Mouse (Mus musculus): ENCODE measurements around the gene Smagp. TPM values are rescaled to one million over a fixed set of nuclear protein-coding genes. Genes with fewer than 3 reads are reported as not detected.
A peak's percentile ranks its signal among the peaks of the same experiment; 100 is the strongest.
"Not testable (repeated sequence)": the region's sequence is repeated elsewhere in the genome, so short reads cannot be mapped to it uniquely, and the experiment has no call there.

Gene Smagp
- polyA plus RNA-seq, 1 experiment: 384 TPM

DNA sequence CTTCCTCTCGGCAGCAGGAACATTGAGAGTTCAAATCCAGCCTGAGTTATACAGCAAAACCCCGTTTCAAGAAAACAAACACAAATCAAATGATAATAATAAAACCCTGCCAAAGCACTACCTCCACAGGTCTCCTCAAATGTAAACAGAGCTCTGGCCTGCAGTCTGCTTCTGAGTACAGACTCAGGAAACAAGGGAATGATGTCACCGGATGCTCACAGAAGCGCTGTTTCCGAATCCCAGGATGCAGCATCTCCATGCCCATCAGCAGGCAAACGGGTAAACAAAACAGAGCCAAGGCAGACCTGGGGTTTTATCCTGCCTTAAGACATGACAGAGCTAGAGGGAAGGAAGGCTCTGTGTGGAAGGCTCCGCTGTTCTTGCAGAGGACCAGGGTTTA, 7.9 kb downstream of the Smagp start:
- H3K27ac ChIP-seq (ENCODE audit: insufficient read depth, low read depth, low read length): no peak overlapping the region

DNA sequence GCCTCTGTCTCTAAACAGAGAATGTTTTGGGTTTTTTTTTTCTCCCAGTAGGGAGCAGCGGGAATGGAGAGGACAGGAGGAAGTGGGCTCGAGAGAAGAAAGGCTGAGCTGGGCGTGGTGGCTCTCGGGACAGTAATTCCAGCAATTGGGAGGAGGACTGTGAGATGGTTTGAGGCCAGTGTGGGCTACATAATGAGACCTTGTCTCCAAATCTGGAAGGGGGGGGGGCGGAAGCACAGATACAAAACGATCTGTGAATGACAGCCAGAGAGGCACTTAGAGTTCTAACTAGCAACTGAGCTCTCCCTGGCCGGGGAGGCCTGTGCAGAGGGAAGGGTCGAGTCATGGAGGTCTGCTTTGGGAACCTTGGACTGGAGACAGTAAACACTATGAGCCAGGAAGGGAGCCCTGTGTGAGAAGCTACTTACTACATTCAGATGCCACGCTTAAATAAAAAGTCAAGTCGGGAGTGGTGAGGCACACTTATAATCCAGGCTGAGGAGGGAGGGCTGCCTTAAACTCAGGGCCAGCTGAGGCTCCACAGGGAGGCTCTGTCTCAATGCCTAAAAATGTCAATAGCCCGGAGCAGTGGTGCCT, 8.9 kb downstream of the Smagp start:
- TF ChIP-seq CTCF (IDR thresholded peaks at IDR 0.05; ENCODE audit: extremely low read depth, insufficient read length, insufficient replicate concordance, low read depth, low read length) (no peak), POLR2A (IDR thresholded peaks at IDR 0.05; ENCODE audit: low read depth, low read length) (no peak)
- peaks cover 10% of the 10 kb centered on the region; the same call in 1 of the 2 replicates for H3K36me3 ChIP-seq (ENCODE audit: control insufficient read depth, insufficient read depth, low read length)
- peaks cover 18% of the 10 kb centered on the region; the same call in 1 of the 2 replicates for H3K4me1 ChIP-seq (ENCODE audit: control insufficient read depth, insufficient read depth, insufficient read length, low read length)
- 23% methylated on average over 11 of the region's 11 CpGs for WGBS
- no peak overlapping the region for H3K4me3 ChIP-seq (ENCODE audit: low read depth, low read length)
- no peaks in the 10 kb centered on the region for H3K27me3 ChIP-seq (ENCODE audit: control insufficient read depth, insufficient read depth, low read length)
- H3K27ac ChIP-seq (ENCODE audit: insufficient read depth, low read depth, low read length): peak overlapping the region; percentile 52

More for the DNA sequence above, 7.9 kb downstream of the Smagp start:
- Histone ChIP-seq H3K4me1 (ENCODE audit: control insufficient read depth, insufficient read depth, insufficient read length, low read length) (peaks cover 21% of the 10 kb centered on the region), H3K36me3 (ENCODE audit: control insufficient read depth, insufficient read depth, low read length) (peaks cover 10% of the 10 kb centered on the region; the same call in 1 of the 2 replicates), H3K27me3 (ENCODE audit: control insufficient read depth, insufficient read depth, low read length) (no peaks in the 10 kb centered on the region), H3K4me3 (ENCODE audit: low read depth, low read length) (no peak overlapping the region)
- TF ChIP-seq CTCF (IDR thresholded peaks at IDR 0.05; ENCODE audit: extremely low read depth, insufficient read length, insufficient replicate concordance, low read depth, low read length): no peak
- TF ChIP-seq POLR2A (IDR thresholded peaks at IDR 0.05; ENCODE audit: low read depth, low read length): no peak
- 54% methylated on average over 7 of the region's 7 CpGs for WGBS

DNA sequence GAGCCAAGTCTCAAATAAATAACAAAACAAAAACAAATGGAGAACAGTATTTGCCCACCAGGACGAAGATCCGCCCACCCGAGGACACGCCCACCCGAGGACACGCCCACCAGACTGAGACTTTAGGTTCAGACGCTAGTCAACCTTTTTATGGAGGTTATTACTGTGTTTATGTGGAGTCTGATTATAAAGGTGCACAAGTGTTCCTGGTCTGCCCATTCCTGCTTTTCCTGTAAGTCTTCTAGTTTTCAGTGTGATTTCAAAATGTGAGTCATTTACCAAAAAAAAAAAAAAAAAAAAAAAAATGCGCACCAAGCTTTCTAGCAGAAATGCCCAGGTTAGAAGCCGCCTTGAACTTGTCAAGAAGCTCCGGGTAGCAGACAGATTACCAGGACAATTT, 9.5 kb downstream of the Smagp start:
- H3K27me3 ChIP-seq (ENCODE audit: control insufficient read depth, insufficient read depth, low read length): no peaks in the 10 kb centered on the region
- TF ChIP-seq POLR2A (IDR thresholded peaks at IDR 0.05; ENCODE audit: low read depth, low read length) (no peak), CTCF (IDR thresholded peaks at IDR 0.05; ENCODE audit: extremely low read depth, insufficient read length, insufficient replicate concordance, low read depth, low read length) (no peak)
- H3K27ac ChIP-seq (ENCODE audit: insufficient read depth, low read depth, low read length): peak overlapping the region; percentile 52
- WGBS: 18% methylated on average over 10 of the region's 10 CpGs
- peaks cover 13% of the 10 kb centered on the region; the same call in 1 of the 2 replicates for H3K4me1 ChIP-seq (ENCODE audit: control insufficient read depth, insufficient read depth, insufficient read length, low read length)
- no peak overlapping the region for H3K4me3 ChIP-seq (ENCODE audit: low read depth, low read length)
- peaks cover 14% of the 10 kb centered on the region; the same call in 1 of the 2 replicates for H3K36me3 ChIP-seq (ENCODE audit: control insufficient read depth, insufficient read depth, low read length)

DNA sequence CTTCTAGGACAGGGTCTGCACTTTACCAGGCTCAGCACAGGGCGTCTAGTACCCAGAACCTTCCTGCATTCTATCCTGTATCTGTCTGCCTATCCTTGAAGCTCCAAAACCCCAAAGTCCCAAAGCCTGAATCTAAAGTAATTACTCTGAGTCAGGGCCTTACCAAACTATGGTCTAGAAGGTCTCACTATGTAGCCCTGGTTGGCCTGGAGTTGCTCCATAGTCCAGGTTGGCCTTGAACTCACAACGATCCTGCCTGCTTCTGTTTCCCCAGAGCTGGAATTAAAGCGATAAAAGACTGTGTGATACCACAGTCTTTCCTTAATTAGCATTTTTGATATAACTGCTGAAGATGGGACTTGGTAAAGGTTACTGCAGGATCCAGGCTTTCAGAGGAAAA, 12.3 kb downstream of the Smagp start:
- TF ChIP-seq POLR2A (IDR thresholded peaks at IDR 0.05; ENCODE audit: low read depth, low read length) (no peak), CTCF (IDR thresholded peaks at IDR 0.05; ENCODE audit: extremely low read depth, insufficient read length, insufficient replicate concordance, low read depth, low read length) (no peak)
- H3K27me3 ChIP-seq (ENCODE audit: control insufficient read depth, insufficient read depth, low read length): no peaks in the 10 kb centered on the region
- 94% methylated on average over 3 of the region's 3 CpGs for WGBS

DNA sequence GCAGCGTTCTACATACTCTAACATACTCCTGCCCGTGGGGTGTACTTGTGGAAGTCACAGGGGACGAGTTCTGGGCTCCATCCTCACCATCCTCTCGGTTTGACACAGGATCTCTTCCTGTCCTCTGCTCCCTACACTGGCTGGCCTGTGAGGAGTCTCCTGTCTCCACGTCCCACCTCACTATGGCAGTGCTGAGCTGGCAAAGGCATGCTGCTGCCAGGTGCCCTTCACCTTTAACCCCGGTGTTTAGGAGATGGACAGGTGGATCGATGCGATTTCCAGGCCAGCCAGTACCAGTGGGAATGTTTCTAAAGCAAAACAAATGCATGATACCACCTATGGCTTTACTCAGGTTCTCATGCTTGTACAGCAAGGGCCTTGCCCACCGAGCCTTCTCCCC, 13.0 kb downstream of the Smagp start:
- H3K27me3 ChIP-seq (ENCODE audit: control insufficient read depth, insufficient read depth, low read length): no peaks in the 10 kb centered on the region
- TF ChIP-seq CTCF (IDR thresholded peaks at IDR 0.05; ENCODE audit: extremely low read depth, insufficient read length, insufficient replicate concordance, low read depth, low read length) (no peak), POLR2A (IDR thresholded peaks at IDR 0.05; ENCODE audit: low read depth, low read length) (no peak)
- H3K27ac ChIP-seq (ENCODE audit: insufficient read depth, low read depth, low read length): no peak overlapping the region
- H3K4me3 ChIP-seq (ENCODE audit: low read depth, low read length): no peak overlapping the region
- peaks cover 10% of the 10 kb centered on the region for H3K4me1 ChIP-seq (ENCODE audit: control insufficient read depth, insufficient read depth, insufficient read length, low read length)
- 84% methylated on average over 9 of the region's 9 CpGs for WGBS
- H3K36me3 ChIP-seq (ENCODE audit: control insufficient read depth, insufficient read depth, low read length): peaks cover 36% of the 10 kb centered on the region

More for the DNA sequence above, 12.3 kb downstream of the Smagp start:
- peaks cover 29% of the 10 kb centered on the region for H3K36me3 ChIP-seq (ENCODE audit: control insufficient read depth, insufficient read depth, low read length)
- H3K27ac ChIP-seq (ENCODE audit: insufficient read depth, low read depth, low read length): no peak overlapping the region
- no peak overlapping the region for H3K4me3 ChIP-seq (ENCODE audit: low read depth, low read length)
- H3K4me1 ChIP-seq (ENCODE audit: control insufficient read depth, insufficient read depth, insufficient read length, low read length): peaks cover 10% of the 10 kb centered on the region; the same call in 1 of the 2 replicates

DNA sequence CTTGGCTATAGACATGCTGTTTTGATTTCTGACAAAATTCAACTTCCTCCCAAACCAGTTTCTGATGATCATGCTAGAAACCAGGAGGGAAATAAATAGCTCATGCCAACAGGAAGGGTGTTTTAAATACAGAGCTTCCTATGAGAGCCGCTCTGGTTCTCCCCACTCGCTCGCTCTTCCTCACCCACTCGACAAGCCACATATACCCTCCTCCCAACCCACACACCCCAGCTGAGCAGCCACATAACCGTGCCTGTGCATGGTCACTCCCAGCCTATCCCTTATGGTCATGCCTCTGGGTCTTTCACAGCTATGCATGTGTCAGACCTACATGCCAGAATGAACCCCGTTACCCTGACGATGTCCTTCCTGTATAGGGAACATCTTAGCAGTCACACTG, 14.6 kb downstream of the Smagp start:
- no peak overlapping the region for H3K4me3 ChIP-seq (ENCODE audit: low read depth, low read length)
- no peaks in the 10 kb centered on the region for H3K27me3 ChIP-seq (ENCODE audit: control insufficient read depth, insufficient read depth, low read length)
- peak overlapping the region; percentile 42 for H3K27ac ChIP-seq (ENCODE audit: insufficient read depth, low read depth, low read length)
- peaks cover 49% of the 10 kb centered on the region for H3K36me3 ChIP-seq (ENCODE audit: control insufficient read depth, insufficient read depth, low read length)
- 83% methylated on average over 7 of the region's 7 CpGs for WGBS
- H3K4me1 ChIP-seq (ENCODE audit: control insufficient read depth, insufficient read depth, insufficient read length, low read length): no peaks in the 10 kb centered on the region; the same call in 1 of the 2 replicates
- TF ChIP-seq POLR2A (IDR thresholded peaks at IDR 0.05; ENCODE audit: low read depth, low read length) (no peak), CTCF (IDR thresholded peaks at IDR 0.05; ENCODE audit: extremely low read depth, insufficient read length, insufficient replicate concordance, low read depth, low read length) (no peak)

DNA sequence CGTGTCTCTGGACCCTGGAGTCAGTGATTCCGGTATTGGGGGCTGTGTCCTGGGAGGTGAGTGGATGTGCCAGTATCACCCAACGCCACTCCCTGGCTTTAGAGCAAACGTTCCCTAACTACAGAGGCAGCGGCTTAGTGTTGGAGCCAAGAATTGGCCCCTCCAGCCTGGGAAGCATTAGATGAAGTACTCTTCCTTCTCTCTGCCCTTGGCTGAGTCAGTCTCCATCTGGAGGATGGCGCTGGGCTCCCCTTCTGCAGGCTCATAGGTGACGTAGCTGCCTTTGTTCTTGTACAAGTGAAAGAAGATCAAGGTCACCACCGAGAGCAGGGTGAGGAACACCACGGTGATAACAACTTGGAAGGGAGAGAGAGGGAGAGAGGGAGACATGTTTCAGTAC, 15.1 kb downstream of the Smagp start:
- H3K4me1 ChIP-seq (ENCODE audit: control insufficient read depth, insufficient read depth, insufficient read length, low read length); H3K4me3 ChIP-seq (ENCODE audit: low read depth, low read length); H3K27me3 ChIP-seq (ENCODE audit: control insufficient read depth, insufficient read depth, low read length): not testable (repeated sequence)
- WGBS: 61% methylated on average over 9 of the region's 9 CpGs
- H3K36me3 ChIP-seq (ENCODE audit: control insufficient read depth, insufficient read depth, low read length): peaks cover 51% of the 10 kb centered on the region
- H3K27ac ChIP-seq (ENCODE audit: insufficient read depth, low read depth, low read length): peak overlapping the region; percentile 35; the same call in 1 of the 2 replicates

Measured in small intestine, adult 2 months (tissue).